Mouse (Mus musculus): Measurements from ENCODE around the gene Ttc26. TPM values are rescaled to one million over a fixed set of nuclear protein-coding genes. Genes with fewer than 3 reads are reported as not detected.

Ttc26 gene
- polyA plus RNA-seq (2014; fragmentation: Nextera tagmentation; extraction: Ambion mirVana): 5.4 and 6.9 TPM in 2 replicates

DNA sequence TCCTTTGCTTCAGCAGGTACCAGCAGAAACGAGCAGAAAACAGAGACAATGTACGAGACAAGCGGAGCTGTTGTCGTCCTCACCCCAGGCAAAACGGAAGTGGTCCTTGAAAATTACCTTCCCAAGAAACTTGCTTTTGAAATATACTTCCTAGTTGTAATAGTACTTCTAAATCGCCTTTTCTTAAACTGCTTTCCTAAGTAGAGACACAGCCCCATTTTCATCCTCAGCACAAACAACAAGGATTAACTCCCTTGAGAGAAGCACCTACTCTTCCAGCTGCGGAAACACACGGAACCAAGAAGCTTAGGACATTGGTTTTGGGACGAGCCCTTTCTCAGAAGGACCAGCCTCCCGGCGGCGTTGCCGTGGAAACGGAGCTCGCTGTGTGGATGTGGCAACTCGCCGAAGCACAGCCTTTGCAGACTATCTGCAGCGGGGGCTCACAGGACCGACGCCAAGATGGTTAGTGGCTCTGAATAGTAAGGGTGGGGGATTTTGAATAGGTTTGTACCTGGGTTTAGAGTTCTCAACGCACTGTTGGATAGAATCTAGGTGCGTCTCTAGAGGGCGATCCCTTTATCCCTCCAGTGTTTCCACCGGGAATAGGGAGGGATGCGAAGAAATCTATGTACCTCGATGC, at the start of gene Ttc26:
Gene Ttc26, plus strand, starts transcription at position 341 of the 643 bp plus-strand sequence.
- Histone ChIP-seq H3K27ac (ENCODE audit: low read depth, low read length) (no peak within 1 kb of the TSS; the same call in 1 of the 2 replicates), H3K4me1 (ENCODE audit: control insufficient read depth, insufficient read depth, low read length) (0 out of 2 replicates have a peak, but pooled peaks cover 3% of the 10 kb centered on the region), H3K4me3 (ENCODE audit: low read depth, low read length) (peak within 1 kb of the TSS; percentile 40), H3K36me3 (ENCODE audit: control insufficient read depth, insufficient read depth, low read length) (peaks cover 10% of the 10 kb centered on the region; the same call in 1 of the 2 replicates), H3K27me3 (replicated peaks; ENCODE audit: control insufficient read depth, insufficient read depth, low read length) (no peaks in the 10 kb centered on the region), H3K9me3 (replicated peaks; ENCODE audit: control insufficient read depth, low read length) (no peaks in the 10 kb centered on the region), H3K9ac (ENCODE audit: low read length) (peak within 1 kb of the TSS; percentile 71), H3K4me2 (ENCODE audit: low read length) (peak within 1 kb of the TSS; percentile 76)
- DNase-seq (ENCODE audit: low spot score) (peak; percentile 95), ATAC-seq (peak; percentile 96)
- 0% methylated on average over 26 of the region's 26 CpGs for WGBS

DNA sequence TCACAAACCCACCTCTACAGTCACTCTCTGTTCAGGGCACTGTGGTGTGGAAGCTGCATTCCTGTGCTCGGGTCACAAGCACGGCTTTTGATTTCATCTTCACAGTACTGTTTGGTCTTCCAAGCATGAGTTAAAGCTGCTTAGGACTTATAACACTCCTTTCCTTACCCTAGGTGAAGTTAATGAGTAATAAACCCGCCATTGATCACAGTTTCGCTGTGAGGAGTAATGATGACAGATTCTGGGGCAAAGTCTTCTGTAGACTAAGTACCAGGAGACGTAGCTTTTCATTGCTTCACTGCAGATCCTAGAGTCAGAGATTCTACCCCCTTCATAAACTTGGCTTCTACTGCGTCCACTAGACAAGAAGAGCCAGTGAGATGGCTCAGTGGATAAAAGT, 46.0 kb upstream of the Ttc26 start:
- Histone ChIP-seq H3K36me3 (ENCODE audit: control insufficient read depth, insufficient read depth, low read length) (no peaks in the 10 kb centered on the region), H3K9ac (ENCODE audit: low read length) (no peak overlapping the region), H3K4me3 (ENCODE audit: low read depth, low read length) (no peak overlapping the region), H3K4me1 (ENCODE audit: control insufficient read depth, insufficient read depth, low read length) (no peaks in the 10 kb centered on the region), H3K9me3 (replicated peaks; ENCODE audit: control insufficient read depth, low read length) (no peaks in the 10 kb centered on the region), H3K4me2 (ENCODE audit: low read length) (no peak overlapping the region), H3K27ac (ENCODE audit: low read depth, low read length) (no peak overlapping the region), H3K27me3 (replicated peaks; ENCODE audit: control insufficient read depth, insufficient read depth, low read length) (no peaks in the 10 kb centered on the region)
- DNase-seq (ENCODE audit: low spot score): no peak
- no peak for ATAC-seq
- 87% methylated on average over 6 of the region's 6 CpGs for WGBS

DNA sequence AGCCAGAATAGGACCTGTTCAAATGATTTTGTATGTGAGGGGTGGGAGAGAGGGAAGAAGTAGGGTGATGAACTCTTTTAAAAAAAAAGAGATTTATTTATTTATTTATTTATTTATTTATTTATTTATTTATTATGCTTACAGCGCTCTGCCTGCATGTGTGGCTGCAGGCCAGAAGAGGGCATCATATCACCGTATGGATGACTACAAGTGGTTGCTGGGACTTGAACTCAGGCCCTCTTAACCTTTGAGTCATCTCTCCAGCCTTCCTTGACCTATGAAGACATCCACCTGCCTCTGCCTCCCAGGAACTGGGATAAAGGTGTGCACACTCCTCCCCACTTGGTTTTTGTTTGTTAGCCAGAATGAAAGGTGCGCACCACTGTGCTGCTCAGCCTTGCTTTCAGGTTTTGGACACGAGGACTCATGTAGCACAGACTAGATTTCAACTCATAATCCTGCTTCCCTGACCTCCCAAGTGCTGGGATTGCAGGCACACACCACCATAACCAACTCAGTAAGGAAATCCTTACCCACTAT, 44.0 kb upstream of the Ttc26 start:
- Histone ChIP-seq H3K9ac (ENCODE audit: low read length) (no peak overlapping the region), H3K9me3 (replicated peaks; ENCODE audit: control insufficient read depth, low read length) (no peaks in the 10 kb centered on the region), H3K27me3 (replicated peaks; ENCODE audit: control insufficient read depth, insufficient read depth, low read length) (no peaks in the 10 kb centered on the region), H3K27ac (ENCODE audit: low read depth, low read length) (no peak overlapping the region), H3K4me1 (ENCODE audit: control insufficient read depth, insufficient read depth, low read length) (no peaks in the 10 kb centered on the region), H3K4me2 (ENCODE audit: low read length) (no peak overlapping the region), H3K36me3 (ENCODE audit: control insufficient read depth, insufficient read depth, low read length) (no peaks in the 10 kb centered on the region), H3K4me3 (ENCODE audit: low read depth, low read length) (no peak overlapping the region)
- WGBS: 93% methylated on average over 4 of the region's 4 CpGs
- DNase-seq (ENCODE audit: low spot score) (no peak), ATAC-seq (no peak)

DNA sequence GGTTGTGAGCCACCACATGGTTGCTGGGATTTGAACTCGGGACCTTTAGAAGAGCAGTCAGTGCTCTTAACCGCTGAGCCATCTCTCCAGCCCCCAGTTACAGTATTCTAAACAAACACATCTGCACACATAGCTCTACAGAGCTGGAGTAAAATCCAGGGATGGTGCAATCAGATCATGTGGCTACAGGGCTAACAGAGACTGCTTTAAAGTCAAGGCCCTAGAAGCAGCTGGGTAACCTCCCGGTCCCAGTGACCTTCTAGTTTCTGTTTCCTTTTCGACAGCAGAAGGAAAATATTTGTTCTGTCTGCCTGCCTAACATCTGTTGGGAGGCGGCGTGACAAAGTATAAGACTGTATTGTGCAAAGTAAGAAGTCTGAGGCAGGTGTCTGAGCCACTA, 43.3 kb upstream of the Ttc26 start:
- Histone ChIP-seq H3K27ac (ENCODE audit: low read depth, low read length) (no peak overlapping the region), H3K27me3 (replicated peaks; ENCODE audit: control insufficient read depth, insufficient read depth, low read length) (no peaks in the 10 kb centered on the region), H3K9me3 (replicated peaks; ENCODE audit: control insufficient read depth, low read length) (no peaks in the 10 kb centered on the region), H3K4me1 (ENCODE audit: control insufficient read depth, insufficient read depth, low read length) (no peaks in the 10 kb centered on the region), H3K4me3 (ENCODE audit: low read depth, low read length) (no peak overlapping the region), H3K36me3 (ENCODE audit: control insufficient read depth, insufficient read depth, low read length) (no peaks in the 10 kb centered on the region), H3K9ac (ENCODE audit: low read length) (no peak overlapping the region), H3K4me2 (ENCODE audit: low read length) (no peak overlapping the region)
- ATAC-seq (no peak), DNase-seq (ENCODE audit: low spot score) (no peak)
- WGBS: 90% methylated on average over 6 of the region's 6 CpGs

DNA sequence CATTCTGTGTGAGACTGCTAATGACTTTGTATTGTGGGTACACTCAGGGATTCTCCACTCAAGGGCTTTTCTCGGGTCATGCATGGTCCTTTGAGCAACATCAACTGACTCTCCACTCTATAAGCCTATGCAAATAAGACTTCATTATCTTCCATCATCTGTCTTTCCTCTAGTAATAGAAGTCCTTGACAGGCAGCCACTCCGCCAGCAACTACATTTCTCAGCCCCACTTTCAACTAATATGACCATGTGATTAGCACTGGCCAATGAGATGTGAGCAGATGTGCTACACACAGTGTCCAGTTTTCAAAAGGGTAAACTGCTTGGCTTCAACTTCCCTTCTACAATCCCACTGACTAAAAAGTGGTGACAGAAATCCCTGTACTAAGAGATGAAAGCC, 42.2 kb upstream of the Ttc26 start:
- Histone ChIP-seq H3K4me2 (ENCODE audit: low read length) (no peak overlapping the region), H3K4me3 (ENCODE audit: low read depth, low read length) (no peak overlapping the region), H3K4me1 (ENCODE audit: control insufficient read depth, insufficient read depth, low read length) (no peaks in the 10 kb centered on the region), H3K9me3 (replicated peaks; ENCODE audit: control insufficient read depth, low read length) (no peaks in the 10 kb centered on the region), H3K36me3 (ENCODE audit: control insufficient read depth, insufficient read depth, low read length) (no peaks in the 10 kb centered on the region), H3K9ac (ENCODE audit: low read length) (no peak overlapping the region), H3K27ac (ENCODE audit: low read depth, low read length) (no peak overlapping the region), H3K27me3 (replicated peaks; ENCODE audit: control insufficient read depth, insufficient read depth, low read length) (no peaks in the 10 kb centered on the region)
- no peak for ATAC-seq
- no peak for DNase-seq (ENCODE audit: low spot score)
- 69% methylated on average over 2 of the region's 2 CpGs for WGBS

DNA sequence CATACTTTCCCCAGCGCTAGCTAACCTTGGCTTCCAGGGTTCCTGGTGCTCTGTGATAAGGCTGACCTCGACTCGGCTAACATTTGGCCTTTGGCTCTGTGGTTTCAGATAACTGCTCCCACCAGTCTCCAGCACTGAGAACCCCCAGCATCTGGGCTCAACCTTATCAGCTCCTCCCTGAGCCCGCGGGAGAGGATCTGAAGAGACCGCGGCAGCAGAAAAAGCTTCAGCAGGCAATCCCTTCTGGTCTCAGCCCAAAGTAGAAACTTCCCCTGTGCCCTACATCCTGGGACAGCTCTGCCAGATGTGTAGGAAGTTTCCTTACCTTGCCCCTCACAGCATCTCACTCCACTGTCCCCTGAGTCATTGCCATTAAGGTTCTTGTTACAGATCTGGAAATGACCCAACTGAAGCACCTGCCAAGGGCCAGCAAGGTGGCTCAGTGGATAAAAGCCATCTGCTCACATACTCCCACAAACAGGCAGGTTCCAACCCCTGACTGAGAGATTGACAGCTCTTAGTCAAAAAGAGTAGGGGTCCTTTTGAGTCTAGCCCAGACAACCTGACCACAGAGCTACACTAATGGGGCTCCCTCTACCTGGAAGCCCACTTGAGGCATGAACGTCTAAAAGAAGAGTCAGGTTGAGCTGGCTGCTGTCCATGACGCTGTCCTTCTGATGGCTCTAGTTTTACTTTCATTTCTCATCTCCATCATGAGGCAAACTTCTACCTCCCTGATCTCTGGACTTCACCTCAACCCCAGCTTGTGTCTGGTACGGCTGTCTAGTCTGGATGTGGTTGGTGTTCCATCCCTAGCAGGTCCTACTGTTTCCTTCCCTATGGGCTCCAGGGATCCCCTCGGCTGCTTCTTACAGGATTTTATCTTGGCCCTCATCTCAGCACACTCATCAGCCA, 39.3 kb upstream of the Ttc26 start:
- no peaks in the 10 kb centered on the region for H3K27me3 ChIP-seq (replicated peaks; ENCODE audit: control insufficient read depth, insufficient read depth, low read length)
- H3K36me3 ChIP-seq (ENCODE audit: control insufficient read depth, insufficient read depth, low read length): no peaks in the 10 kb centered on the region
- ATAC-seq (no peak), DNase-seq (ENCODE audit: low spot score) (no peak)
- no peaks in the 10 kb centered on the region for H3K9me3 ChIP-seq (replicated peaks; ENCODE audit: control insufficient read depth, low read length)
- H3K27ac ChIP-seq (ENCODE audit: low read depth, low read length): no peak overlapping the region
- H3K4me2 ChIP-seq (ENCODE audit: low read length): no peak overlapping the region
- no peak overlapping the region for H3K9ac ChIP-seq (ENCODE audit: low read length)
- H3K4me3 ChIP-seq (ENCODE audit: low read depth, low read length): no peak overlapping the region
- 79% methylated on average over 11 of the region's 11 CpGs for WGBS
- no peaks in the 10 kb centered on the region for H3K4me1 ChIP-seq (ENCODE audit: control insufficient read depth, insufficient read depth, low read length)

DNA sequence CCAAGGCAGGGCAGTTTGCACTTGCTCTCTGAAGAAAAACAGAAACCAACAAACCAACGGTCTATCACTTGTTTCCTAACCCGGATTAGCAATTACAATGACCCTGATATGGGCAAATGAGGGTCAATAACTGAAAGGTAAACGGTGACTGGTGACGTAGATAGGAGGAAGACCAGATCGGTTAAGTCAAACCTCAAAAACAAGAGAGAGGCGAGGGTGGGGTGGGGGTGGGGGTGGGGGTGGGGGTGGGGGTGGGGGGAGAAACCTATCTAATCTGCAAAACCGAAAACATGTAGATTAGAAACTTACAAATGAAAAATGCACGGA, 38.6 kb upstream of the Ttc26 start:
- Histone ChIP-seq H3K27me3 (replicated peaks; ENCODE audit: control insufficient read depth, insufficient read depth, low read length) (no peaks in the 10 kb centered on the region), H3K36me3 (ENCODE audit: control insufficient read depth, insufficient read depth, low read length) (no peaks in the 10 kb centered on the region), H3K9me3 (replicated peaks; ENCODE audit: control insufficient read depth, low read length) (no peaks in the 10 kb centered on the region), H3K27ac (ENCODE audit: low read depth, low read length) (no peak overlapping the region), H3K4me1 (ENCODE audit: control insufficient read depth, insufficient read depth, low read length) (no peaks in the 10 kb centered on the region), H3K4me2 (ENCODE audit: low read length) (no peak overlapping the region), H3K4me3 (ENCODE audit: low read depth, low read length) (no peak overlapping the region), H3K9ac (ENCODE audit: low read length) (no peak overlapping the region)
- ATAC-seq (no peak), DNase-seq (ENCODE audit: low spot score) (no peak)
- WGBS: 77% methylated on average over 8 of the region's 8 CpGs

DNA sequence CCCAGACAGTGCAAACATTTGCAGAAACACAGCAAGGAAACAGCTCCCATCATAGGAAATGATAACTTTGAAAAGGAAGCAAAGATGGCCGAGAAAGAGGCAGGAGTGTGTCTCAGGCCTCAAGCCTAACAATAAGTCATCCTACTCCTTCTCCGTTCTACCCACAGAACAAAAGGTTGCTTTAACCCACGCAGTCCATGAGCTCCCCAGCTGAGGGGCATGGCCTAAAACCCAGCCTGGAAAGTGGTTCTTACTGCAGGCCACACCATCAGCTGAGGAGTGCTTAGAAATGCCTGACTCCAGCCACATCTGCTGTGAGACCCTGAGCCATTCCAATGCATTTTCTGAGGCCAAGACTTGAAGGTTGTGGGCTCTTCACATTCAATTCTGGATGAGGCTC, 37.7 kb upstream of the Ttc26 start:
- Histone ChIP-seq H3K27ac (ENCODE audit: low read depth, low read length) (no peak overlapping the region), H3K27me3 (replicated peaks; ENCODE audit: control insufficient read depth, insufficient read depth, low read length) (no peaks in the 10 kb centered on the region), H3K4me2 (ENCODE audit: low read length) (no peak overlapping the region), H3K36me3 (ENCODE audit: control insufficient read depth, insufficient read depth, low read length) (no peaks in the 10 kb centered on the region), H3K4me1 (ENCODE audit: control insufficient read depth, insufficient read depth, low read length) (no peaks in the 10 kb centered on the region), H3K9me3 (replicated peaks; ENCODE audit: control insufficient read depth, low read length) (no peaks in the 10 kb centered on the region), H3K9ac (ENCODE audit: low read length) (no peak overlapping the region), H3K4me3 (ENCODE audit: low read depth, low read length) (no peak overlapping the region)
- ATAC-seq (no peak), DNase-seq (ENCODE audit: low spot score) (no peak)
- WGBS: 46% methylated on average over 3 of the region's 3 CpGs

All from forebrain, embryonic 14.5 days (tissue).